Comparison of ENCODE assay signal across 21 mouse cellular contexts in genomic region chr1:86406313-86406712, GRCm38 (mm10). TPM values are rescaled to one million over a fixed set of nuclear protein-coding genes. Genes with fewer than 3 reads are reported as not detected.
DNase-seq lines count a peak whose midpoint lies in the region; ATAC-seq lines count a peak whose summit lies in the region.
"Had no signal": no experiment of that assay in that cellular context is flagged by ENCODE, and none has a peak within 500 bp of the region (broad histone marks: within the 10 kb centered on the region; RNA-seq: fewer than 3 reads in every experiment).

No protein-coding gene starts in this region.

- 85% methylated on average over 4 of the region's 4 CpGs for WGBS in hindbrain, embryonic 15.5 days
- 84% methylated on average over 4 of the region's 4 CpGs for WGBS in hindbrain, embryonic 12.5 days
- 30% methylated on average over 4 of the region's 4 CpGs for WGBS in liver, embryonic 13.5 days (ENCODE audit: insufficient replicate concordance)

- 0 out of 2 replicates have a peak overlapping the region, but pooled peaks have one; percentile 33 for H3K27ac ChIP-seq in hindbrain, embryonic 15.5 days (replicated peaks)
- H3K27ac ChIP-seq in hindbrain, embryonic 12.5 days = no peak overlapping the region
- peak overlapping the region; percentile 53 for H3K27ac ChIP-seq in liver, embryonic 13.5 days
- H3K27ac ChIP-seq: forebrain, embryonic 13.5 days; lung, embryonic 15.5 days had no signal

- H3K4me3 ChIP-seq in hindbrain, embryonic 15.5 days = no peak overlapping the region
- H3K4me3 ChIP-seq in hindbrain, embryonic 12.5 days = no peak overlapping the region
- H3K4me3 ChIP-seq in liver, embryonic 13.5 days (replicated peaks) = no peak overlapping the region
- H3K4me3 ChIP-seq: forebrain, embryonic 13.5 days; gastrocnemius, adult 2 months; lung, embryonic 15.5 days had no signal

- H3K36me3 ChIP-seq in hindbrain, embryonic 15.5 days = no peaks in the 10 kb centered on the region
- H3K36me3 ChIP-seq in hindbrain, embryonic 12.5 days = no peaks in the 10 kb centered on the region
- H3K36me3 ChIP-seq in liver, embryonic 13.5 days = no peaks in the 10 kb centered on the region
- H3K36me3 ChIP-seq: lung, embryonic 15.5 days had no signal

- DNase-seq in lung, postnatal 10 days = peak; percentile 23
- no peak for DNase-seq in lung, adult 18-20 months
- DNase-seq in liver, embryonic 13.5 days = no peak
- DNase-seq in right cerebral cortex, postnatal 10 days (ENCODE audit: low spot score in 2 of 2) = no peak
- DNase-seq in thymus, postnatal 0 days (ENCODE audit: low spot score) = no peak
- DNase-seq: adrenal gland, postnatal 25 days; B cell, adult 2 months; cerebellum, adult 11 months; gastrocnemius, adult 2 months; retina, postnatal 1 day had no signal

- H3K9me3 ChIP-seq in hindbrain, embryonic 15.5 days = no peaks in the 10 kb centered on the region
- 0 out of 2 replicates have a peak, but pooled peaks cover 3% of the 10 kb centered on the region for H3K9me3 ChIP-seq in hindbrain, embryonic 12.5 days (replicated peaks)
- H3K9me3 ChIP-seq in liver, embryonic 13.5 days (replicated peaks) = 0 out of 2 replicates have a peak, but pooled peaks cover 3% of the 10 kb centered on the region
- H3K9me3 ChIP-seq: forebrain, embryonic 13.5 days; lung, embryonic 15.5 days had no signal

- no peak for ATAC-seq in hindbrain, embryonic 15.5 days (ENCODE audit: low FRiP score, low read depth)
- no peak for ATAC-seq in hindbrain, embryonic 12.5 days (ENCODE audit: low FRiP score)
- peak; percentile 22; the same call in 1 of the 2 replicates for ATAC-seq in liver, embryonic 13.5 days (ENCODE audit: low read depth)
- peak; percentile 74 for ATAC-seq in monocyte, adult 5-6 weeks (replicated peaks; ENCODE audit: insufficient number of reproducible peaks, low FRiP score, low TSS enrichment, poor library complexity, severe bottlenecking)
- ATAC-seq: forebrain, embryonic 13.5 days had no signal

- no peak overlapping the region for H3K4me2 ChIP-seq in hindbrain, embryonic 15.5 days
- H3K4me2 ChIP-seq in hindbrain, embryonic 12.5 days (replicated peaks) = no peak overlapping the region
- no peak overlapping the region for H3K4me2 ChIP-seq in liver, embryonic 13.5 days
- H3K4me2 ChIP-seq: forebrain, embryonic 13.5 days; lung, embryonic 15.5 days had no signal

- H3K27me3 ChIP-seq in hindbrain, embryonic 15.5 days = no peaks in the 10 kb centered on the region
- H3K27me3 ChIP-seq in hindbrain, embryonic 12.5 days = no peaks in the 10 kb centered on the region
- no peaks in the 10 kb centered on the region for H3K27me3 ChIP-seq in liver, embryonic 13.5 days
- H3K27me3 ChIP-seq: forebrain, embryonic 13.5 days; lung, embryonic 15.5 days had no signal

- H3K4me1 ChIP-seq in hindbrain, embryonic 15.5 days (replicated peaks) = no peaks in the 10 kb centered on the region
- H3K4me1 ChIP-seq in hindbrain, embryonic 12.5 days = peaks cover 3% of the 10 kb centered on the region; the same call in 1 of the 2 replicates
- peaks cover 15% of the 10 kb centered on the region for H3K4me1 ChIP-seq in liver, embryonic 13.5 days (replicated peaks)
- H3K4me1 ChIP-seq: forebrain, embryonic 13.5 days had no signal

- no peak overlapping the region for H3K9ac ChIP-seq in hindbrain, embryonic 15.5 days
- H3K9ac ChIP-seq in hindbrain, embryonic 12.5 days = no peak overlapping the region
- H3K9ac ChIP-seq in liver, embryonic 13.5 days = no peak overlapping the region
- H3K9ac ChIP-seq: forebrain, embryonic 13.5 days; lung, embryonic 15.5 days had no signal

RNA-seq across cellular contexts. Expression of gene Nmur1, which starts 19.7 kb away (rescaled TPM):
- polyA plus RNA-seq in hindbrain, embryonic 15.5 days (2015; fragmentation: Nextera tagmentation; extraction: Ambion mirVana) = 0.19 and 0.25 TPM in 2 replicates
- polyA plus RNA-seq in hindbrain, embryonic 12.5 days (2016; fragmentation: Nextera tagmentation; extraction: Ambion mirVana) = 0.23 TPM in 1 of 2 replicates, not detected in the other
- not detected in 2 replicates for polyA plus RNA-seq in liver, embryonic 13.5 days (2015; fragmentation: Nextera tagmentation; extraction: Ambion mirVana)
- not detected in 3 replicates for total RNA-seq in monocyte, adult 5-6 weeks (2017)
- 0.17 TPM in 1 of 2 replicates, not detected in the other for polyA plus RNA-seq in thymus, postnatal 0 days (2015; fragmentation: Nextera tagmentation; extraction: Ambion mirVana)
- total RNA-seq: adrenal gland, postnatal 25 days; gastrocnemius, adult 2 months; heart, postnatal 25 days; left cerebral cortex, postnatal 25 days; midbrain, postnatal 0 days had no signal
- polyA plus RNA-seq: forebrain, embryonic 13.5 days; intestine, embryonic 14.5 days; neural tube, embryonic 14.5 days had no signal

RNA-seq across cellular contexts. Expression of gene Tex44, which starts 19.8 kb away (rescaled TPM):
- polyA plus RNA-seq in hindbrain, embryonic 15.5 days (2015; fragmentation: Nextera tagmentation; extraction: Ambion mirVana) = not detected in 2 replicates
- not detected in 2 replicates for polyA plus RNA-seq in hindbrain, embryonic 12.5 days (2016; fragmentation: Nextera tagmentation; extraction: Ambion mirVana)
- not detected in 2 replicates for polyA plus RNA-seq in liver, embryonic 13.5 days (2015; fragmentation: Nextera tagmentation; extraction: Ambion mirVana)
- not detected in 3 replicates for total RNA-seq in monocyte, adult 5-6 weeks (2017)
- 0.08 TPM in 1 of 2 replicates, not detected in the other for polyA plus RNA-seq in thymus, postnatal 0 days (2015; fragmentation: Nextera tagmentation; extraction: Ambion mirVana)
- total RNA-seq: adrenal gland, postnatal 25 days; gastrocnemius, adult 2 months; heart, postnatal 25 days; left cerebral cortex, postnatal 25 days; midbrain, postnatal 0 days had no signal
- polyA plus RNA-seq: forebrain, embryonic 13.5 days; intestine, embryonic 14.5 days; large intestine, adult 2 months; lung, embryonic 15.5 days; midbrain, postnatal 0 days; neural tube, embryonic 14.5 days had no signal

RNA-seq across cellular contexts. Expression of gene Ncl, which starts 47.1 kb away (rescaled TPM):
- polyA plus RNA-seq in hindbrain, embryonic 15.5 days (2015; fragmentation: Nextera tagmentation; extraction: Ambion mirVana) = 202 and 210 TPM in 2 replicates
- polyA plus RNA-seq in hindbrain, embryonic 12.5 days (2016; fragmentation: Nextera tagmentation; extraction: Ambion mirVana) = 345 and 366 TPM in 2 replicates
- polyA plus RNA-seq in liver, embryonic 13.5 days (2015; fragmentation: Nextera tagmentation; extraction: Ambion mirVana) = 423 and 530 TPM in 2 replicates
- total RNA-seq in monocyte, adult 5-6 weeks (2017) = 271 to 340 TPM (median 288 TPM) in 3 replicates
- polyA plus RNA-seq in thymus, postnatal 0 days (2015; fragmentation: Nextera tagmentation; extraction: Ambion mirVana) = 458 and 464 TPM in 2 replicates

Comparison
In these comparisons a context has a peak if more than half of its experiments do, and no peak if none do; other contexts are left out.
1. ATAC-seq: peak in liver, embryonic 13.5 days (single experiment) and monocyte, adult 5-6 weeks (single experiment); none in hindbrain, embryonic 15.5 days (single experiment) and hindbrain, embryonic 12.5 days (single experiment).